Mouse (Mus musculus) C2C12 (cell line): Measurements from ENCODE around the gene Zfp446. TPM values are rescaled to one million over a fixed set of nuclear protein-coding genes. Genes with fewer than 3 reads are reported as not detected.
A peak's percentile ranks its signal among the peaks of the same experiment; 100 is the strongest.

Experiments used
- H3K27me3 ChIP-seq: one replicate; pipeline ENCODE4 v1.6.1; 2011; ENCODE audit not compliant: control insufficient read depth, insufficient read depth, insufficient read length
- H3K36me3 ChIP-seq: one replicate; pipeline ENCODE4 v1.6.1; 2011; ENCODE audit not compliant: control insufficient read depth, insufficient read depth
- H3K4me3 ChIP-seq: one replicate; pipeline ENCODE4 v1.5.1; 2011; ENCODE audit warnings: mild to moderate bottlenecking, control low read depth; ENCODE audit not compliant: poor library complexity, insufficient read depth, severe bottlenecking
- H3K79me2 ChIP-seq: one replicate; pipeline ENCODE4 v1.6.1; 2011; ENCODE audit not compliant: control insufficient read depth, insufficient read depth
- H3K79me3 ChIP-seq: one replicate; pipeline ENCODE4 v1.6.1; 2011; ENCODE audit warnings: low read depth, control low read depth
- H3ac ChIP-seq: one replicate; pipeline ENCODE3; 2011; ENCODE audit warnings: low read depth; ENCODE audit not compliant: control insufficient read depth, insufficient read length
- CEBPB ChIP-seq: IDR thresholded peaks from one replicate; pipeline ENCODE4 v1.6.1; 2011; ENCODE audit warnings: low read depth, mild to moderate bottlenecking, control low read depth, moderate library complexity
- CTCF ChIP-seq: IDR thresholded peaks from one replicate; pipeline ENCODE4 v1.5.1; 2011; ENCODE audit not compliant: control insufficient read depth, insufficient read depth, insufficient read length
- FOSL1 ChIP-seq: IDR thresholded peaks from one replicate; pipeline ENCODE4 v1.8.0; 2011; ENCODE audit warnings: mild to moderate bottlenecking, low read length; ENCODE audit not compliant: poor library complexity, insufficient read depth, severe bottlenecking
- MAX ChIP-seq: IDR thresholded peaks from one replicate; pipeline ENCODE4 v1.6.1; 2011; ENCODE audit warnings: mild to moderate bottlenecking, control low read depth
- MYOD1 ChIP-seq: IDR thresholded peaks from one replicate; pipeline ENCODE4 v1.6.1; 2011; ENCODE audit warnings: low read depth; ENCODE audit not compliant: control insufficient read depth, insufficient read length
- MYOG ChIP-seq: IDR thresholded peaks from one replicate; pipeline ENCODE4 v1.6.1; 2011; ENCODE audit not compliant: control insufficient read depth, insufficient read length; ENCODE audit errors: extremely low read depth
- USF1 ChIP-seq: IDR thresholded peaks from one replicate; pipeline ENCODE4 v1.6.1; 2011; ENCODE audit warnings: low read depth, mild to moderate bottlenecking, control low read depth, moderate library complexity
- polyA plus RNA-seq: library from polyadenylated mRNA; unstranded; fragments of >200 nt; fragmentation: generic; extraction: Trizol; gene quantifications from one replicate; pipeline ENCODE4 v1.2.1, GENCODE M21; 2012; ENCODE audit warnings: missing spikeins

The Zfp446 gene
- polyA plus RNA-seq, 1 experiment: 1.7 TPM

- Histone ChIP-seq H3K36me3 (peaks cover 76% of the 10 kb centered on the region), H3ac (no peak overlapping the region), H3K79me3 (peaks cover 27% of the 10 kb centered on the region), H3K79me2 (peaks cover 43% of the 10 kb centered on the region), H3K4me3 (no peak overlapping the region), H3K27me3 (no peaks in the 10 kb centered on the region)
- TF ChIP-seq CTCF (no peak), USF1 (no peak), MAX (no peak), MYOD1 (no peak), FOSL1 (no peak), CEBPB (no peak), MYOG (no peak)
Observed at GRCm38 (mm10) chr7:13032541-13032940, 54.9 kb downstream of the Zfp446 start.

- peaks cover 65% of the 10 kb centered on the region for H3K36me3 ChIP-seq
Observed at GRCm38 (mm10) chr7:13033451-13034147, 56.0 kb downstream of the Zfp446 start.

GRCm38 (mm10) chr7:13034148-13034977, 56.7 kb downstream of the Zfp446 start, which contains the start of gene Chmp2a:
Gene Chmp2a (minus strand): TSS chr7:13034807.
- no peak for TF ChIP-seq CTCF
- TF ChIP-seq MAX: peak; percentile 45
- Histone ChIP-seq H3K79me2 (peaks cover 34% of the 10 kb centered on the region), H3K27me3 (no peaks in the 10 kb centered on the region), H3K36me3 (peaks cover 57% of the 10 kb centered on the region), H3K4me3 (peak within 1 kb of the TSS; percentile 46), H3ac (peak within 1 kb of the TSS; percentile 56), H3K79me3 (peaks cover 19% of the 10 kb centered on the region)

More at GRCm38 (mm10) chr7:13033451-13034147, 56.0 kb downstream of the Zfp446 start:
- Histone ChIP-seq H3K79me3 (peaks cover 22% of the 10 kb centered on the region), H3K4me3 (peak overlapping the region; percentile 46), H3K27me3 (no peaks in the 10 kb centered on the region), H3ac (peak overlapping the region; percentile 56), H3K79me2 (peaks cover 34% of the 10 kb centered on the region)
- no peak for TF ChIP-seq CTCF
- no peak for TF ChIP-seq FOSL1
- no peak for TF ChIP-seq MYOD1
- TF ChIP-seq MAX: no peak
- TF ChIP-seq MYOG: no peak
- no peak for TF ChIP-seq CEBPB
- no peak for TF ChIP-seq USF1

Other genes starting within 250 kb of the Zfp446 start
- gene Vmn2r56, start 242.8 kb upstream of the Zfp446 start, polyA plus RNA-seq: not detected
- gene Zscan18, start 174.2 kb upstream of the Zfp446 start, polyA plus RNA-seq: 0.05 TPM
- 0.75 TPM for gene Zfp329, start 159.0 kb upstream of the Zfp446 start, polyA plus RNA-seq
- gene Zfp110, start 143.1 kb upstream of the Zfp446 start, polyA plus RNA-seq: 5.6 TPM
- gene Zfp128, start 96.7 kb upstream of the Zfp446 start, polyA plus RNA-seq: 0.92 TPM
- gene Zscan22, start 80.0 kb upstream of the Zfp446 start, polyA plus RNA-seq: 5.1 TPM
- 3,397 TPM for gene Rps5, start 55.6 kb upstream of the Zfp446 start, polyA plus RNA-seq
- 1.6 TPM for gene Rnf225, start 50.4 kb upstream of the Zfp446 start, polyA plus RNA-seq
- gene Zfp324, start 12.0 kb upstream of the Zfp446 start, polyA plus RNA-seq: 4.6 TPM
- 0.05 TPM for gene Slc27a5, start 20.3 kb downstream of the Zfp446 start, polyA plus RNA-seq
- 606 TPM for gene Trim28, start 21.3 kb downstream of the Zfp446 start, polyA plus RNA-seq
- gene Zbtb45, start 32.2 kb downstream of the Zfp446 start, polyA plus RNA-seq: 19.4 TPM
- gene Chmp2a, start 57.0 kb downstream of the Zfp446 start, polyA plus RNA-seq: 128 TPM
- gene Ube2m, start 60.4 kb downstream of the Zfp446 start, polyA plus RNA-seq: 239 TPM
- gene Mzf1, start 76.9 kb downstream of the Zfp446 start, polyA plus RNA-seq: 0.59 TPM
- gene Vmn1r85, start 117.3 kb downstream of the Zfp446 start, polyA plus RNA-seq: not detected
- gene Vmn1r86, start 142.1 kb downstream of the Zfp446 start, polyA plus RNA-seq: not detected
- gene Vmn1r87, start 162.3 kb downstream of the Zfp446 start, polyA plus RNA-seq: not detected
- not detected for gene Vmn1r88, start 181.7 kb downstream of the Zfp446 start, polyA plus RNA-seq
- not detected for gene Vmn1r89, start 235.2 kb downstream of the Zfp446 start, polyA plus RNA-seq